ENCODE assay signal across 12 mouse cellular contexts in genomic region chr3:132876011-132876708, GRCm38 (mm10).
DNase-seq lines count a peak whose midpoint lies in the region; ATAC-seq and TF ChIP-seq lines count a peak whose summit lies in the region.
"Had no signal": no experiment of that assay in that cellular context is flagged by ENCODE, and none has a peak within 500 bp of the region (broad histone marks: within the 10 kb centered on the region; RNA-seq: fewer than 3 reads in every experiment).

No protein-coding gene starts in this region.

- H3K9me3 ChIP-seq in heart, embryonic 16.5 days (replicated peaks; ENCODE audit: control insufficient read depth, low read length): no peaks in the 10 kb centered on the region

- H3K4me2 ChIP-seq in heart, embryonic 16.5 days (ENCODE audit: low read depth, low read length): no peak overlapping the region

- intact Hi-C loops in heart, postnatal 36 days (cut with DNase I): no loop called here

- 59% methylated on average over 14 of the region's 14 CpGs for WGBS in heart, embryonic 16.5 days
- 27% methylated on average over 14 of the region's 14 CpGs for WGBS in cerebellum, adult 2 months

- H3K4me1 ChIP-seq in heart, embryonic 16.5 days (ENCODE audit: control insufficient read depth, insufficient read depth, low read length): peaks cover 10% of the 10 kb centered on the region
- peaks cover 4% of the 10 kb centered on the region; the same call in 1 of the 2 replicates for H3K4me1 ChIP-seq in cerebellum, adult 2 months (ENCODE audit: control insufficient read depth, insufficient read depth, low read length)

- H3K4me3 ChIP-seq in heart, embryonic 16.5 days (ENCODE audit: low read length): no peak overlapping the region
- H3K4me3 ChIP-seq in cerebellum, adult 2 months (replicated peaks; ENCODE audit: insufficient read depth, low read depth, low read length): no peak overlapping the region
- H3K4me3 ChIP-seq: layer of hippocampus, adult 2 months had no signal

- TF ChIP-seq POLR2A in cerebellum, adult 2 months (IDR thresholded peaks at IDR 0.05; ENCODE audit: borderline replicate concordance, insufficient read depth, low read length): no peak

- no peak overlapping the region for H3K27ac ChIP-seq in heart, embryonic 16.5 days (ENCODE audit: low read length)
- no peak overlapping the region for H3K27ac ChIP-seq in cerebellum, adult 2 months (ENCODE audit: insufficient read depth, low read length)
- H3K27ac ChIP-seq: layer of hippocampus, adult 2 months had no signal

- DNase-seq in heart, postnatal 36 days: no peak
- DNase-seq in embryo, embryonic 10.5 days (ENCODE audit: low spot score): peak; percentile 37
- DNase-seq in kidney, adult 11 months: peak; percentile 81
- DNase-seq in kidney, postnatal 4 days: peak; percentile 59 to 79
- DNase-seq in T-cell, adult 2 months (ENCODE audit: low spot score): no peak
- no peak for DNase-seq in cerebellum, adult 2 months
- DNase-seq in right cerebral cortex, adult 18-20 months: no peak
- DNase-seq: cerebellum, postnatal 14 days; gastrocnemius, postnatal 25 days; heart, postnatal 14 days had no signal

- no peaks in the 10 kb centered on the region for H3K27me3 ChIP-seq in heart, embryonic 16.5 days (ENCODE audit: control insufficient read depth, insufficient read depth, low read length)
- no peaks in the 10 kb centered on the region for H3K27me3 ChIP-seq in cerebellum, adult 2 months (ENCODE audit: control insufficient read depth, insufficient read depth, low read length)

- H3K9ac ChIP-seq in heart, embryonic 16.5 days (ENCODE audit: low read length): no peak overlapping the region

- no peak for TF ChIP-seq CTCF in cerebellum, adult 2 months (IDR thresholded peaks at IDR 0.05; ENCODE audit: borderline replicate concordance, insufficient read depth, low read depth, low read length)

- no peaks in the 10 kb centered on the region for H3K36me3 ChIP-seq in heart, embryonic 16.5 days (ENCODE audit: control insufficient read depth, insufficient read depth)

- 0 out of 2 replicates have a peak, but pooled peaks have one; percentile 33 for ATAC-seq in heart, embryonic 16.5 days (replicated peaks; ENCODE audit: extremely low read depth, insufficient read depth, low FRiP score)

Comparison
In these comparisons a context has a peak if more than half of its experiments do, and no peak if none do; other contexts are left out.
1. DNase-seq: peak in embryo, embryonic 10.5 days (single experiment), kidney, adult 11 months (single experiment) and kidney, postnatal 4 days (2 of 2); none in heart, postnatal 36 days (0 of 2), T-cell, adult 2 months (single experiment), cerebellum, adult 2 months (0 of 2) and right cerebral cortex, adult 18-20 months (single experiment).